Mouse (Mus musculus): Measurements from ENCODE around the gene Gm3460. TPM values are rescaled to one million over a fixed set of nuclear protein-coding genes. Genes with fewer than 3 reads are reported as not detected.
"Not testable (repeated sequence)": the region's sequence is repeated elsewhere in the genome, so short reads cannot be mapped to it uniquely, and the experiment has no call there.

Gm3460 gene
- not detected for total RNA-seq (2021)
- long read RNA-seq, experiment 1 = 0 reads
- long read RNA-seq, experiment 2 = 0 reads

- intact Hi-C loops (cut with DNase I); H3K4me3 ChIP-seq; DNase-seq; H3K27ac ChIP-seq: not testable (repeated sequence)
Measured at GRCm38 (mm10) chr14:6622318-6622717, at the start of gene Gm3460. Gene Gm3460, minus strand, starts transcription at chr14:6622418.

GRCm38 (mm10) chr14:6606436-6606835 lies 15.8 kb downstream of the Gm3460 start:
- H3K4me3 ChIP-seq; H3K27ac ChIP-seq; intact Hi-C loops (cut with DNase I): not testable (repeated sequence)
- DNase-seq = peak; percentile 7

DNA sequence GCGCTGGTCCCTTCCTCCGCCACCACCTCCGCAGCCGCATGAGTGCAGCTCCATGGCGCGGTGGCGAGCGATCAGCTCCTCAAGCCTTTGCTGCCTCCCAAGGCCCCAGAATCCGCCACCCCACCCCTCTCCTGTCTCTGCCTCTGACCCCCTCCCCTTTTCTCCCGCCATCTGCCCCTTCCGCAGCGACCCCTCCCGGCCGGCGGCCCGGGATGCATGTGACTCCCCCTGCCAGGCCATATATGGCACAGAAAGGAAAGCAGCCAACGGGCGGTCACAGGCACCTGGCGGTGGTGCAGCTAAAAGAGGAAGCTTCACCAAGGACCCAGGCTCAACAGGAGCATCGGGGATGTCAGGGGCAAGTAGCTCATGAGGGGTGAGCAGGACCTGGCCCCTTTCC lies 17.2 kb downstream of the Gm3460 start:
- intact Hi-C loops (cut with DNase I); H3K27ac ChIP-seq: not testable (repeated sequence)
- peak; percentile 14 for DNase-seq
- peak overlapping the region; percentile 49 for H3K4me3 ChIP-seq

GRCm38 (mm10) chr14:6604551-6604950 lies 17.7 kb downstream of the Gm3460 start:
- H3K27ac ChIP-seq; DNase-seq; intact Hi-C loops (cut with DNase I): not testable (repeated sequence)
- H3K4me3 ChIP-seq = peak overlapping the region; percentile 49; the same call in 1 of the 2 replicates

GRCm38 (mm10) chr14:6590513-6590912 lies 31.7 kb downstream of the Gm3460 start, which contains the start of gene Gm3629:
Gene Gm3629, minus strand, starts transcription at chr14:6590613.
- intact Hi-C loops (cut with DNase I); DNase-seq; H3K27ac ChIP-seq; H3K4me3 ChIP-seq: not testable (repeated sequence)

Other genes starting within 250 kb of the Gm3460 start
- gene Gm16440, start 232.1 kb downstream of the Gm3460 start, total RNA-seq (2021) = not detected
- gene Gm3591, start 209.9 kb downstream of the Gm3460 start, total RNA-seq (2021) = under 1 TPM in 1 of 2 experiments, not detected in 1; 0.42 TPM
- not detected for gene Gm3594, start 177.8 kb downstream of the Gm3460 start, total RNA-seq (2021)
- gene Gm8356, start 85.1 kb downstream of the Gm3460 start, total RNA-seq (2021) = not detected
- gene Gm3629, start 31.8 kb downstream of the Gm3460 start, total RNA-seq (2021) = under 1 TPM in 1 of 2 experiments, not detected in 1; 0.14 TPM
- gene Gm10251, start 61.8 kb upstream of the Gm3460 start, total RNA-seq (2021) = not detected
- gene Gm8050, start 97.8 kb upstream of the Gm3460 start, total RNA-seq (2021) = not detected
- 1 to 10 TPM in 1 of 2 experiments, under 1 TPM in 1; 0.18 to 2.1 TPM for gene Gm3636, start 119.9 kb upstream of the Gm3460 start, total RNA-seq (2021)
- gene Gm8362, start 152.0 kb upstream of the Gm3460 start, total RNA-seq (2021) = not detected
- not detected for gene Gm3642, start 217.9 kb upstream of the Gm3460 start, total RNA-seq (2021)